Mouse (Mus musculus) stomach, postnatal 0 days (tissue): ENCODE results near the gene Cpsf7. TPM values are rescaled to one million over a fixed set of nuclear protein-coding genes. Genes with fewer than 3 reads are reported as not detected.

Experiments used
- ATAC-seq: fragments of 200-750 bp; cut with Nextera tagmentation; 2 replicates; pipeline ENCODE4 v1.8.0; 2017; ENCODE audit not compliant: low FRiP score, low TSS enrichment
- DNase-seq: peaks from one replicate; pipeline ENCODE4 v3.0.0-alpha.2; 2016; ENCODE audit warnings: low spot score
- H3K27ac ChIP-seq: fragments of 300-500 bp; sonication (generic); replicated peaks from 2 replicates; pipeline ENCODE4 v1.5.1; 2014; ENCODE audit warnings: mild to moderate bottlenecking, control low read depth
- H3K27me3 ChIP-seq: fragments of 300-500 bp; sonication (generic); 2 replicates; pipeline ENCODE4 v1.6.1; 2014; ENCODE audit warnings: low read length; ENCODE audit not compliant: control insufficient read depth, insufficient read depth
- H3K36me3 ChIP-seq: fragments of 300-500 bp; sonication (generic); 2 replicates; pipeline ENCODE4 v1.6.1; 2014; ENCODE audit warnings: low read length, mixed read lengths; ENCODE audit not compliant: control insufficient read depth, insufficient read depth
- H3K4me1 ChIP-seq: fragments of 300-500 bp; sonication (generic); replicated peaks from 2 replicates; pipeline ENCODE4 v1.6.1; 2014; ENCODE audit warnings: antibody characterized with exemption; ENCODE audit not compliant: control insufficient read depth, insufficient read depth
- H3K4me2 ChIP-seq: fragments of 300-500 bp; sonication (generic); replicated peaks from 2 replicates; pipeline ENCODE4 v1.6.1; 2014; ENCODE audit warnings: low read depth, mild to moderate bottlenecking, control low read depth, moderate library complexity
- H3K4me3 ChIP-seq: fragments of 300-500 bp; sonication (generic); 2 replicates; pipeline ENCODE4 v1.5.1; 2014; ENCODE audit warnings: low read depth, low read length, control low read depth
- H3K9ac ChIP-seq: fragments of 300-500 bp; sonication (generic); 2 replicates; pipeline ENCODE4 v1.6.1; 2014; ENCODE audit warnings: mild to moderate bottlenecking, low read length, control low read depth, mixed read lengths
- H3K9me3 ChIP-seq: fragments of 300-500 bp; sonication (generic); 2 replicates; pipeline ENCODE4 v1.6.1; 2016; ENCODE audit warnings: low read length; ENCODE audit not compliant: control insufficient read depth
- CTCF ChIP-seq: IDR thresholded peaks from 2 replicates; pipeline ENCODE4 v1.5.1; 2016; ENCODE audit warnings: antibody characterized with exemption, low read depth, mild to moderate bottlenecking, moderate library complexity
- EP300 ChIP-seq: optimal IDR thresholded peaks from 2 replicates; pipeline ENCODE3; 2016; ENCODE audit warnings: antibody characterized with exemption
- WGBS: fragments of 180-500 bp; shearing (Covaris S2); extraction: QIAGEN DNeasy Blood & Tissue Kit; methylation state at CpG from one replicate; pipeline ENCODE4 v1.1.7; 2014; 5-methylcytosine and 5-hydroxymethylcytosine counted together
- polyA plus RNA-seq: library from polyadenylated mRNA; unstranded; fragments of >200 nt; fragmentation: Nextera tagmentation; extraction: Ambion mirVana; gene quantifications from 2 replicates; pipeline ENCODE4 v1.2.1, GENCODE M21; 2015

Cpsf7 gene
- polyA plus RNA-seq, 1 experiment from 2014 or later = 12.5 TPM

GRCm38 (mm10) chr19:10587231-10587630 lies 62.2 kb downstream of the Cpsf7 start:
- Histone ChIP-seq H3K4me2 (no peak overlapping the region), H3K27ac (no peak overlapping the region), H3K9ac (no peak overlapping the region), H3K9me3 (no peaks in the 10 kb centered on the region), H3K36me3 (no peaks in the 10 kb centered on the region), H3K4me1 (no peaks in the 10 kb centered on the region), H3K27me3 (no peaks in the 10 kb centered on the region), H3K4me3 (no peak overlapping the region)
- TF ChIP-seq CTCF (no peak), EP300 (no peak)
- no peak for DNase-seq
- 87% methylated on average over 8 of the region's 8 CpGs for WGBS
- no peak for ATAC-seq

- Histone ChIP-seq H3K27ac (no peak overlapping the region), H3K9ac (no peak overlapping the region), H3K36me3 (no peaks in the 10 kb centered on the region), H3K9me3 (no peaks in the 10 kb centered on the region), H3K4me3 (no peak overlapping the region), H3K4me2 (no peak overlapping the region), H3K4me1 (no peaks in the 10 kb centered on the region), H3K27me3 (no peaks in the 10 kb centered on the region)
- 57% methylated on average over 5 of the region's 5 CpGs for WGBS
- ATAC-seq (no peak), DNase-seq (no peak)
- TF ChIP-seq EP300 (no peak), CTCF (no peak)
Observed at GRCm38 (mm10) chr19:10589127-10589857, 64.2 kb downstream of the Cpsf7 start.

GRCm38 (mm10) chr19:10590301-10590700 lies 65.2 kb downstream of the Cpsf7 start:
- no peak overlapping the region for H3K9ac ChIP-seq
- H3K4me3 ChIP-seq = no peak overlapping the region
- H3K27ac ChIP-seq = no peak overlapping the region
- H3K27me3 ChIP-seq = no peaks in the 10 kb centered on the region
- H3K4me2 ChIP-seq = no peak overlapping the region
- H3K9me3 ChIP-seq = no peaks in the 10 kb centered on the region
- H3K4me1 ChIP-seq = no peaks in the 10 kb centered on the region
- no peaks in the 10 kb centered on the region for H3K36me3 ChIP-seq
- no peak for TF ChIP-seq CTCF
- TF ChIP-seq EP300 = no peak
- WGBS = 57% methylated on average over 3 of the region's 3 CpGs
- ATAC-seq (no peak), DNase-seq (no peak)

GRCm38 (mm10) chr19:10591659-10592377 lies 66.8 kb downstream of the Cpsf7 start:
- no peak overlapping the region for H3K4me3 ChIP-seq
- DNase-seq (no peak), ATAC-seq (no peak)
- 90% methylated on average over 6 of the region's 6 CpGs for WGBS
- no peaks in the 10 kb centered on the region for H3K27me3 ChIP-seq
- H3K4me2 ChIP-seq = no peak overlapping the region
- no peak overlapping the region for H3K27ac ChIP-seq
- H3K36me3 ChIP-seq = no peaks in the 10 kb centered on the region; the same call in 1 of the 2 replicates
- TF ChIP-seq CTCF (no peak), EP300 (no peak)
- H3K9me3 ChIP-seq = no peaks in the 10 kb centered on the region
- no peak overlapping the region for H3K9ac ChIP-seq
- H3K4me1 ChIP-seq = no peaks in the 10 kb centered on the region

Other genes with a start within 250 kb of the Cpsf7 start
- 1.3 and 1.7 TPM in 2 replicates for gene Dagla, start 220.4 kb upstream of the Cpsf7 start, polyA plus RNA-seq
- 2.7 and 4.3 TPM in 2 replicates for gene Syt7, start 136.2 kb upstream of the Cpsf7 start, polyA plus RNA-seq
- 2.8 and 3.3 TPM in 2 replicates for gene Lrrc10b, start 67.8 kb upstream of the Cpsf7 start, polyA plus RNA-seq
- 0.15 and 0.16 TPM in 2 replicates for gene Ppp1r32, start 42.3 kb upstream of the Cpsf7 start, polyA plus RNA-seq
- 37.4 and 38.9 TPM in 2 replicates for gene Sdhaf2, start 876 bp downstream of the Cpsf7 start, polyA plus RNA-seq
- gene Tmem216, start 31.0 kb downstream of the Cpsf7 start, polyA plus RNA-seq = 23.3 and 23.9 TPM in 2 replicates
- 15.7 and 16.7 TPM in 2 replicates for gene Cyb561a3, start 51.9 kb downstream of the Cpsf7 start, polyA plus RNA-seq
- gene Tmem138, start 52.1 kb downstream of the Cpsf7 start, polyA plus RNA-seq = 11.4 and 12.2 TPM in 2 replicates
- gene Ddb1, start 80.1 kb downstream of the Cpsf7 start, polyA plus RNA-seq = 108 and 110 TPM in 2 replicates
- 6.3 and 6.7 TPM in 2 replicates for gene Tkfc, start 80.4 kb downstream of the Cpsf7 start, polyA plus RNA-seq
- 0.51 and 0.61 TPM in 2 replicates for gene Vwce, start 108.9 kb downstream of the Cpsf7 start, polyA plus RNA-seq
- 22,358 and 23,362 TPM in 2 replicates for gene Pga5, start 152.8 kb downstream of the Cpsf7 start, polyA plus RNA-seq
- gene Vps37c, start 163.5 kb downstream of the Cpsf7 start, polyA plus RNA-seq = 48.6 and 57.3 TPM in 2 replicates
- gene Cd5, start 213.7 kb downstream of the Cpsf7 start, polyA plus RNA-seq = 1.6 and 1.8 TPM in 2 replicates